Mouse (Mus musculus): Measurements from ENCODE around the gene Twf2. TPM values are rescaled to one million over a fixed set of nuclear protein-coding genes. Genes with fewer than 3 reads are reported as not detected.
A peak's percentile ranks its signal among the peaks of the same experiment; 100 is the strongest.

Twf2 gene
- total and polyA plus RNA-seq, 3 experiments: 66.8 to 101 TPM; not detected in 1

DNA sequence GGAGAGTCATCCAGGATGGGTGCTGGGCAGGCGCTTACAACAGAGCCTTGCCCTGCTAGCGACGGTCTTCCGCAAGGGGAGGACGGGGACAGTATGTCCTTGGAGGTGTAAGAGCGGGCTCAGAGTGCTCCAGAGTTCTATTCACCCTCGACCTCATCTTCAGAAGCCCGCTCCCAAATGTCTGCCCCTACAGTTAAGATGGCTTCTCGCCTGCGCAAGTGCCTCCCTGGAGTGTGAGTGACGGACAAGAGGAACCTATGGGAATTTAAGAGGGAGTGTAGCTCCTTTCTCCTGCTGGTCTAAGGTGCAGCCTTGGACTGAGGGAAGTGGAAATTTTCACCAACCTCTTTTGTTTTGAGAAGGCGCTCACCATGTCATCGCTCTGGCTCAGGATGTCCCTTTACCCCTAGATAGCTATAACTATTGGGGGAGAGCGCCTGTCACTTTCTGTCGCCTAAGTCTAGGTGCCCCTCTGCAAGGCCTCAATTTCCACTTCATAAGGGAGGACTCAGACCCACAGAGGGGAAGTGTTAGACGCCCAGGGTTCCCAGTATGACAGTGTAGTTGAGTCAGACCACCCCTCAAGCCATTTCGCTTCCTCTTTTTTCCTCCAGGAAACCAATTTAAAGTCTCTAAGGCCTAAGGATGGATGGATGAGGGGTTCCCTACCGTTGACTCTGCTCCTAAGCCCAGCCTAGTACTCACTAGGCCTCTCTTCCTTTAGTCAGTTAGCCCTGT lies 3.2 kb upstream of the Twf2 start, which contains the start of gene Ppm1m:
Ppm1m (minus strand) TSS at position 212 of the 738 bp plus-strand sequence.
- H3K79me2 ChIP-seq (ENCODE audit: control insufficient read depth, insufficient read depth, low read length, poor library complexity): peaks cover 14% of the 10 kb centered on the region
- DNase-seq (ENCODE audit: low read depth, low spot score): peak; percentile 61
- peaks cover 0 to 18% of the 10 kb centered on the region in 2 experiments; a peak in 2 of 4 replicates for H3K36me3 ChIP-seq (ENCODE audit: control insufficient read depth in 1 of 2, insufficient read depth in 2 of 2, low read length in 2 of 2)
- peak within 1 kb of the TSS; percentile 55 to 59 for H3K4me3 ChIP-seq (ENCODE audit: control insufficient read depth in 1 of 2, insufficient read depth in 1 of 2, low read depth in 2 of 2, low read length in 2 of 2)
- peaks cover 9 to 32% of the 10 kb centered on the region in 2 experiments for H3K4me1 ChIP-seq (ENCODE audit: control insufficient read depth in 1 of 2, insufficient read depth in 2 of 2, low read length in 2 of 2)
- peak within 1 kb of the TSS; percentile 50 for H3K27ac ChIP-seq (ENCODE audit: control insufficient read depth, low read depth, low read length)
- TF ChIP-seq ETS1 (IDR thresholded peaks at IDR 0.05; ENCODE audit: low read depth, low read length): no peak
- H3K9me3 ChIP-seq (replicated peaks; ENCODE audit: insufficient read depth, low read length): no peaks in the 10 kb centered on the region
- no peaks in the 10 kb centered on the region for H3K27me3 ChIP-seq (ENCODE audit: control insufficient read depth in 1 of 2, insufficient read depth in 2 of 2, low read length in 2 of 2)
- H3K9ac ChIP-seq (ENCODE audit: control insufficient read depth, low read depth, low read length, poor library complexity, severe bottlenecking): peak within 1 kb of the TSS; percentile 92

- H3K4me1 ChIP-seq (ENCODE audit: control insufficient read depth in 1 of 2, insufficient read depth in 2 of 2, low read length in 2 of 2): peaks cover 9 to 35% of the 10 kb centered on the region in 2 experiments
- no peaks in the 10 kb centered on the region for H3K9me3 ChIP-seq (replicated peaks; ENCODE audit: insufficient read depth, low read length)
- H3K36me3 ChIP-seq (ENCODE audit: control insufficient read depth in 1 of 2, insufficient read depth in 2 of 2, low read length in 2 of 2): peaks cover 0 to 19% of the 10 kb centered on the region in 2 experiments; a peak in 2 of 4 replicates
- H3K27me3 ChIP-seq (ENCODE audit: control insufficient read depth in 1 of 2, insufficient read depth in 2 of 2, low read length in 2 of 2): no peaks in the 10 kb centered on the region
- no peak for DNase-seq (ENCODE audit: low read depth, low spot score)
- TF ChIP-seq E2F4 (IDR thresholded peaks at IDR 0.05; ENCODE audit: borderline replicate concordance, low read depth, low read length) (no peak), GATA1 (IDR thresholded peaks at IDR 0.05; ENCODE audit: low read depth, low read length) (no peak), MAFK (IDR thresholded peaks at IDR 0.05; ENCODE audit: borderline replicate concordance, low read depth, low read length) (peak; percentile 96), POLR2AphosphoS5 (IDR thresholded peaks at IDR 0.05; ENCODE audit: borderline replicate concordance, low read depth, low read length) (no peak), EP300 (IDR thresholded peaks at IDR 0.05; ENCODE audit: low read depth in 1 of 2, low read length in 2 of 2) (no peak)
- peak overlapping the region; percentile 60 for H3K9ac ChIP-seq (ENCODE audit: control insufficient read depth, low read depth, low read length, poor library complexity, severe bottlenecking)
- H3K79me2 ChIP-seq (ENCODE audit: control insufficient read depth, insufficient read depth, low read length, poor library complexity): peaks cover 18% of the 10 kb centered on the region
- H3K4me3 ChIP-seq (ENCODE audit: control insufficient read depth in 1 of 2, insufficient read depth in 1 of 2, low read depth in 2 of 2, low read length in 2 of 2): peak overlapping the region; percentile 58 to 67
- peak overlapping the region; percentile 58 for H3K27ac ChIP-seq (ENCODE audit: control insufficient read depth, low read depth, low read length)
Observed at GRCm38 (mm10) chr9:106201895-106202294, 1.0 kb upstream of the Twf2 start.

- peak; percentile 81 for DNase-seq (ENCODE audit: low read depth, low spot score)
- Histone ChIP-seq H3K36me3 (ENCODE audit: control insufficient read depth in 1 of 2, insufficient read depth in 2 of 2, low read length in 2 of 2) (peaks cover 0 to 16% of the 10 kb centered on the region in 2 experiments; a peak in 2 of 4 replicates), H3K79me2 (ENCODE audit: control insufficient read depth, insufficient read depth, low read length, poor library complexity) (peaks cover 14% of the 10 kb centered on the region), H3K9ac (ENCODE audit: control insufficient read depth, low read depth, low read length, poor library complexity, severe bottlenecking) (peak overlapping the region; percentile 62), H3K4me1 (ENCODE audit: control insufficient read depth in 1 of 2, insufficient read depth in 2 of 2, low read length in 2 of 2) (peaks cover 9 to 28% of the 10 kb centered on the region in 2 experiments), H3K4me3 (ENCODE audit: control insufficient read depth in 1 of 2, insufficient read depth in 1 of 2, low read depth in 2 of 2, low read length in 2 of 2) (peak overlapping the region; percentile 67 to 88), H3K27ac (ENCODE audit: control insufficient read depth, low read depth, low read length) (peak overlapping the region; percentile 55), H3K27me3 (ENCODE audit: control insufficient read depth in 1 of 2, insufficient read depth in 2 of 2, low read length in 2 of 2) (no peaks in the 10 kb centered on the region), H3K9me3 (replicated peaks; ENCODE audit: insufficient read depth, low read length) (no peaks in the 10 kb centered on the region)
- TF ChIP-seq EP300 (IDR thresholded peaks at IDR 0.05; ENCODE audit: low read depth in 1 of 2, low read length in 2 of 2): 0 out of 4 replicates have a peak, but pooled peaks of 1 of the 2 experiments have one; percentile 43
- TF ChIP-seq HCFC1 (IDR thresholded peaks at IDR 0.05; ENCODE audit: low read depth, low read length): 0 out of 2 replicates have a peak, but pooled peaks have one; percentile 37
- peak; percentile 78; the same call in 1 of the 2 replicates for TF ChIP-seq MAZ (IDR thresholded peaks at IDR 0.05; ENCODE audit: low read depth, low read length)
- TF ChIP-seq RCOR1 (IDR thresholded peaks at IDR 0.05; ENCODE audit: low read depth, low read length): 0 out of 2 replicates have a peak, but pooled peaks have one; percentile 11
- 0 out of 2 replicates have a peak, but pooled peaks have one; percentile 45 for TF ChIP-seq ELF1 (IDR thresholded peaks at IDR 0.05; ENCODE audit: low read depth, low read length)
- TF ChIP-seq MXI1 (IDR thresholded peaks at IDR 0.05; ENCODE audit: low read depth, low read length): peak; percentile 47; the same call in 1 of the 2 replicates
- 0 out of 2 replicates have a peak, but pooled peaks have one; percentile 40 for TF ChIP-seq SIN3A (IDR thresholded peaks at IDR 0.05; ENCODE audit: low read length)
- TF ChIP-seq MYB (IDR thresholded peaks at IDR 0.05; ENCODE audit: low read depth, low read length): no peak
- TF ChIP-seq ETS1 (IDR thresholded peaks at IDR 0.05; ENCODE audit: low read depth, low read length): peak; percentile 51; the same call in 1 of the 2 replicates
- TF ChIP-seq GATA1 (IDR thresholded peaks at IDR 0.05; ENCODE audit: low read depth, low read length): 0 out of 2 replicates have a peak, but pooled peaks have one; percentile 12
- TF ChIP-seq POLR2AphosphoS5 (IDR thresholded peaks at IDR 0.05; ENCODE audit: borderline replicate concordance, low read depth, low read length): no peak
- TF ChIP-seq POLR2A (IDR thresholded peaks at IDR 0.05; ENCODE audit: control insufficient read depth in 1 of 2, insufficient read depth in 1 of 2, low read depth in 1 of 2, low read length in 2 of 2, poor library complexity in 1 of 2): no peak; a peak in 1 of 4 replicates
Observed at GRCm38 (mm10) chr9:106203990-106204851, 1.3 kb downstream of the Twf2 start.

Measured in MEL (cell line).